Mouse (Mus musculus) liver, embryonic 14.5 days (tissue): Measurements from ENCODE around the gene Rimbp2. TPM values are rescaled to one million over a fixed set of nuclear protein-coding genes. Genes with fewer than 3 reads are reported as not detected.
"Not testable (repeated sequence)": the region's sequence is repeated elsewhere in the genome, so short reads cannot be mapped to it uniquely, and the experiment has no call there.

Experiments used
- ATAC-seq: fragments of 200-750 bp; cut with Nextera tagmentation; 2 replicates; pipeline ENCODE4 v1.8.0; 2017; ENCODE audit warnings: moderate number of reproducible peaks, mild to moderate bottlenecking, moderate library complexity; ENCODE audit not compliant: insufficient read depth
- DNase-seq, 3 experiments: peaks; one replicate each; pipeline ENCODE4 v3.0.0-alpha.2; 2012 to 2013; ENCODE audit warnings: low read depth in 3 of 3, low spot score in 3 of 3
- H3K27ac ChIP-seq: fragments of 300-500 bp; sonication (generic); 2 replicates; pipeline ENCODE4 v1.5.1; 2014; ENCODE audit warnings: moderate library complexity, mild to moderate bottlenecking, control low read depth, inconsistent platforms
- H3K27me3 ChIP-seq: fragments of 300-500 bp; sonication (generic); 2 replicates; pipeline ENCODE4 v1.6.1; 2014; ENCODE audit warnings: mild to moderate bottlenecking, low read length, moderate library complexity; ENCODE audit not compliant: control insufficient read depth, insufficient read depth
- H3K36me3 ChIP-seq: fragments of 300-500 bp; sonication (generic); replicated peaks from 2 replicates; pipeline ENCODE4 v1.6.1; 2014; ENCODE audit warnings: low read depth; ENCODE audit not compliant: control insufficient read depth, insufficient read depth
- H3K4me1 ChIP-seq, 2 experiments: fragments of 200-500 bp in 1 of 2; fragments of 300-500 bp in 1 of 2; sonication (generic) in 1 of 2; replicated peaks; 2 replicates each; pipeline ENCODE4 v1.6.1; 2012 to 2014; ENCODE audit warnings: antibody characterized with exemption in 1 of 2, inconsistent platforms in 1 of 2, low read length in 1 of 2; ENCODE audit not compliant: control insufficient read depth in 2 of 2, insufficient read depth in 2 of 2
- H3K4me2 ChIP-seq: fragments of 300-500 bp; sonication (generic); 2 replicates; pipeline ENCODE4 v1.6.1; 2014; ENCODE audit warnings: low read depth, mild to moderate bottlenecking, control low read depth, moderate library complexity
- H3K4me3 ChIP-seq, 2 experiments: fragments of 200-500 bp in 1 of 2; fragments of 300-500 bp in 1 of 2; sonication (generic) in 1 of 2; 2 replicates each; pipeline ENCODE4 v1.5.1; 2012 to 2014; ENCODE audit warnings: low read depth in 2 of 2, low read length in 2 of 2, mild to moderate bottlenecking in 2 of 2, control low read depth in 1 of 2, inconsistent platforms in 1 of 2, moderate library complexity in 1 of 2; ENCODE audit not compliant: insufficient read depth in 1 of 2
- H3K9ac ChIP-seq: fragments of 300-500 bp; sonication (generic); replicated peaks from 2 replicates; pipeline ENCODE4 v1.6.1; 2014; ENCODE audit warnings: mild to moderate bottlenecking, control low read depth, moderate library complexity
- H3K9me3 ChIP-seq: fragments of 300-500 bp; sonication (generic); 2 replicates; pipeline ENCODE4 v1.6.1; 2016; ENCODE audit warnings: low read length, mixed read lengths; ENCODE audit not compliant: control insufficient read depth
- CTCF ChIP-seq: IDR thresholded peaks from 2 replicates; pipeline ENCODE4 v1.5.1; 2016; ENCODE audit warnings: antibody characterized with exemption, low read depth, control low read depth
- EP300 ChIP-seq: IDR thresholded peaks from 2 replicates; pipeline ENCODE4 v1.6.1; 2016; ENCODE audit warnings: antibody characterized with exemption, low read depth
- WGBS: fragments of 180-500 bp; shearing (Covaris S2); extraction: QIAGEN DNeasy Blood & Tissue Kit; methylation state at CpG from one replicate; pipeline ENCODE4 v1.1.7; 2014; ENCODE audit not compliant: insufficient replicate concordance; 5-methylcytosine and 5-hydroxymethylcytosine counted together
- polyA plus RNA-seq, 2 experiments: library from polyadenylated mRNA; depleted of rRNA in 1 of 2; stranded (reverse) in 1 of 2; unstranded in 1 of 2; fragments of >200 nt; fragmentation: Nextera tagmentation in 1 of 2; extraction: Ambion mirVana in 1 of 2; gene quantifications; 2 replicates each; pipeline versions ENCODE4 v1.2.1 to v1.2.3; 2012 to 2014

Rimbp2 gene
- polyA plus RNA-seq, 2 experiments: 0.01 TPM; not detected in 1

GRCm38 (mm10) chr5:128733955-128734354 lies 219.3 kb downstream of the Rimbp2 start:
- Histone ChIP-seq H3K9me3 (no peaks in the 10 kb centered on the region), H3K4me2 (no peak overlapping the region), H3K36me3 (no peaks in the 10 kb centered on the region), H3K4me1 (no peaks in the 10 kb centered on the region), H3K9ac (no peak overlapping the region), H3K27me3 (no peaks in the 10 kb centered on the region), H3K27ac (no peak overlapping the region), H3K4me3 (no peak overlapping the region)
- DNase-seq (peak in 1 of 3 experiments; percentile 2), ATAC-seq (no peak)
- 5% methylated on average over 6 of the region's 6 CpGs for WGBS
- TF ChIP-seq CTCF: peak; percentile 68
- no peak for TF ChIP-seq EP300

- H3K4me1 ChIP-seq: no peaks in the 10 kb centered on the region
- WGBS: 57% methylated on average over 11 of the region's 11 CpGs
- no peak for DNase-seq
- H3K4me2 ChIP-seq: no peak overlapping the region
- H3K9ac ChIP-seq: no peak overlapping the region
- H3K36me3 ChIP-seq: no peaks in the 10 kb centered on the region
- TF ChIP-seq EP300 (no peak), CTCF (no peak; the same call in 1 of the 2 replicates)
- ATAC-seq: no peak
- H3K27me3 ChIP-seq: no peaks in the 10 kb centered on the region
- H3K27ac ChIP-seq: no peak overlapping the region
- H3K9me3 ChIP-seq: no peaks in the 10 kb centered on the region
- H3K4me3 ChIP-seq: no peak overlapping the region
These were observed 220.8 kb downstream of the Rimbp2 start for GRCm38 (mm10) chr5:128732416-128733014.

- H3K36me3 ChIP-seq: no peaks in the 10 kb centered on the region
- 32% methylated on average over 5 of the region's 5 CpGs for WGBS
- no peak overlapping the region for H3K27ac ChIP-seq
- H3K4me2 ChIP-seq: no peak overlapping the region
- H3K4me3 ChIP-seq: no peak overlapping the region
- no peak overlapping the region for H3K9ac ChIP-seq
- peak; percentile 60 for TF ChIP-seq CTCF
- no peak for TF ChIP-seq EP300
- no peaks in the 10 kb centered on the region for H3K4me1 ChIP-seq
- no peak for ATAC-seq
- H3K9me3 ChIP-seq: no peaks in the 10 kb centered on the region
- no peak for DNase-seq
- H3K27me3 ChIP-seq: no peaks in the 10 kb centered on the region
These were observed 222.7 kb downstream of the Rimbp2 start for GRCm38 (mm10) chr5:128730634-128731033.

GRCm38 (mm10) chr5:128729341-128729740 lies 223.9 kb downstream of the Rimbp2 start:
- ATAC-seq (no peak), DNase-seq (no peak)
- Histone ChIP-seq H3K27ac (no peak overlapping the region), H3K9me3 (no peaks in the 10 kb centered on the region), H3K4me1 (no peaks in the 10 kb centered on the region), H3K9ac (no peak overlapping the region), H3K36me3 (no peaks in the 10 kb centered on the region), H3K4me2 (no peak overlapping the region), H3K27me3 (no peaks in the 10 kb centered on the region), H3K4me3 (no peak overlapping the region)
- 60% methylated on average over 5 of the region's 5 CpGs for whole genome bisulfite sequencing
- no peak for TF ChIP-seq EP300
- peak; percentile 19; the same call in 1 of the 2 replicates for TF ChIP-seq CTCF

- not testable (repeated sequence) for H3K4me3 ChIP-seq, H3K4me2 ChIP-seq, H3K27ac ChIP-seq, H3K4me1 ChIP-seq, H3K9me3 ChIP-seq, H3K36me3 ChIP-seq, DNase-seq, H3K27me3 ChIP-seq, ATAC-seq, H3K9ac ChIP-seq
- 75% methylated on average over 11 of the region's 11 CpGs for WGBS
These were observed 232.8 kb downstream of the Rimbp2 start for GRCm38 (mm10) chr5:128720461-128720860.
